Mouse (Mus musculus) heart, embryonic 10.5 days (tissue): ENCODE measurements at regions not wholly inside any gene's neighbourhood (a gene's known extent, or its start where the extent isn't known, plus 50 kb on each side); places are given as distances from the start of the nearest gene placed in this dataset.

Experiments used
- DNase-seq: peaks from one replicate; pipeline ENCODE4 v3.0.0-alpha.2; 2017; ENCODE audit warnings: low spot score
- H3K27ac ChIP-seq: fragments of 300-500 bp; sonication (generic); 2 replicates; pipeline ENCODE4 v1.5.1; 2016; ENCODE audit warnings: mild to moderate bottlenecking
- H3K27me3 ChIP-seq: fragments of 300-500 bp; sonication (generic); 2 replicates; pipeline ENCODE4 v1.6.1; 2016; ENCODE audit warnings: mild to moderate bottlenecking; ENCODE audit not compliant: poor library complexity, insufficient read depth, severe bottlenecking
- H3K36me3 ChIP-seq: fragments of 300-500 bp; sonication (generic); 2 replicates; pipeline ENCODE4 v1.6.1; 2016; ENCODE audit warnings: mild to moderate bottlenecking, moderate library complexity
- H3K4me1 ChIP-seq: fragments of 300-500 bp; sonication (generic); 2 replicates; pipeline ENCODE4 v1.6.1; 2016; ENCODE audit warnings: mild to moderate bottlenecking
- H3K4me3 ChIP-seq: fragments of 300-500 bp; sonication (generic); 2 replicates; pipeline ENCODE4 v1.5.1; 2016; ENCODE audit warnings: mild to moderate bottlenecking, moderate library complexity
- H3K9me3 ChIP-seq: fragments of 300-500 bp; sonication (generic); 2 replicates; pipeline ENCODE4 v1.6.1; 2016; ENCODE audit warnings: mild to moderate bottlenecking, moderate library complexity
- WGBS: fragments of 180-500 bp; shearing (Covaris S2); methylation state at CpG from one replicate; pipeline ENCODE4 v1.1.7; 2016; 5-methylcytosine and 5-hydroxymethylcytosine counted together

- WGBS, result 74% methylated on average over 4 of the region's 4 CpGs
- Histone ChIP-seq H3K27ac (no peak overlapping the region), H3K4me3 (no peak overlapping the region), H3K27me3 (no peaks in the 10 kb centered on the region), H3K9me3 (no peaks in the 10 kb centered on the region), H3K36me3 (no peaks in the 10 kb centered on the region), H3K4me1 (no peaks in the 10 kb centered on the region)
- no peak for DNase-seq
Observed at GRCm38 (mm10) chr4:75801870-75802269, 523.8 kb upstream of the Dmac1 start.

- WGBS, result 84% methylated on average over 4 of the region's 4 CpGs
- Histone ChIP-seq H3K36me3 (no peaks in the 10 kb centered on the region), H3K27me3 (no peaks in the 10 kb centered on the region), H3K4me1 (no peaks in the 10 kb centered on the region), H3K9me3 (no peaks in the 10 kb centered on the region), H3K4me3 (no peak overlapping the region), H3K27ac (no peak overlapping the region)
- no peak for DNase-seq
Observed at GRCm38 (mm10) chr4:75801156-75801555, 523.1 kb upstream of the Dmac1 start.

DNA sequence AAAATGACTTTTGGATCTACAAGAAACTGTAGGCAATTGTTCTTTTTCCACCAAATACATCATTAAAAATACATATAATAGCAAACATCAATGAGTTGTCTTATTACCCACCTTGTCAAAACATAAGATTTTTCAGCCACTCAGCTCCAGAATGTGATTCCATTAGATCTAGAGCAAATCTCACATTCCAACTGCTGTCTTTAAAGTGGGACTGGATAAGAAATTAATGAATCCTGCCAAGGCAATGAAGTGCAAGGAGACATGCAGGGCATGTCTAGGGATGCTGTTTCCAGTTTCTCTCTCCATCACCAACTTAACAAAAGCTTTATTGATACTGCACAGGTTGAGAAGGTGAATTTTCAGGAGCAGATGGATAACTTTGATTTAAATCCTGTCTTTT, 513.7 kb upstream of the Dmac1 start:
- Histone ChIP-seq H3K27me3 (no peaks in the 10 kb centered on the region), H3K9me3 (no peaks in the 10 kb centered on the region), H3K27ac (no peak overlapping the region), H3K4me3 (no peak overlapping the region), H3K36me3 (no peaks in the 10 kb centered on the region), H3K4me1 (no peaks in the 10 kb centered on the region)
- no peak for DNase-seq

- Histone ChIP-seq H3K9me3 (no peaks in the 10 kb centered on the region), H3K36me3 (no peaks in the 10 kb centered on the region), H3K4me3 (no peak overlapping the region), H3K27me3 (no peaks in the 10 kb centered on the region), H3K27ac (no peak overlapping the region), H3K4me1 (no peaks in the 10 kb centered on the region)
- 70% methylated on average over 1 of the region's 1 CpGs for WGBS
- no peak for DNase-seq
Observed at GRCm38 (mm10) chr4:75790920-75791589, 513.0 kb upstream of the Dmac1 start.

GRCm38 (mm10) chr4:75787405-75787804, 509.3 kb upstream of the Dmac1 start:
- Histone ChIP-seq H3K36me3 (no peaks in the 10 kb centered on the region), H3K27me3 (no peaks in the 10 kb centered on the region), H3K9me3 (no peaks in the 10 kb centered on the region), H3K4me1 (no peaks in the 10 kb centered on the region), H3K4me3 (no peak overlapping the region), H3K27ac (no peak overlapping the region)
- WGBS, result 76% methylated on average over 3 of the region's 3 CpGs
- no peak for DNase-seq

DNA sequence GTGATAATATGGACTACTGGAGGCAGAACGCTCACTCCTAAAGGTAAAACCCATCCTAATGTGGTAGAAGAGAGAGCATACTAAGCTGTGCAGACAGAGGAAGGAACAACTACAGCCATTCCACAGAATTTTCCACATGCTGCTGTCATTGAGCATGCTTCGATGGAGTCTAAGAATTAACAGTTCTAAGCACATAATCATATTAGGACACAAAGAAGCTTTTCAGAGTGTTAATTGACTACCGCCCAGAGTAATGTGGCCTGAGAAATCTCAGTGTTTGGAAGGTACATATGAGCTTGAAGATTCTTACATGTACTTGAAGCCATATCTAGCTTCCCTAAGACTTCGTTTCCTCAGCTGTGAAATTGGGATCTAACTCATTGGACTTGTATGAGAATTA, 508.3 kb upstream of the Dmac1 start:
- H3K27ac ChIP-seq, result no peak overlapping the region
- 88% methylated on average over 4 of the region's 4 CpGs for WGBS
- H3K9me3 ChIP-seq, result no peaks in the 10 kb centered on the region
- DNase-seq, result no peak
- no peaks in the 10 kb centered on the region for H3K36me3 ChIP-seq
- no peaks in the 10 kb centered on the region for H3K27me3 ChIP-seq
- no peak overlapping the region for H3K4me3 ChIP-seq
- no peaks in the 10 kb centered on the region for H3K4me1 ChIP-seq

GRCm38 (mm10) chr4:75779492-75779891, 501.4 kb upstream of the Dmac1 start:
- no peak overlapping the region for H3K4me3 ChIP-seq
- no peak overlapping the region for H3K27ac ChIP-seq
- no peaks in the 10 kb centered on the region for H3K9me3 ChIP-seq
- 74% methylated on average over 1 of the region's 1 CpGs for WGBS
- H3K36me3 ChIP-seq, result no peaks in the 10 kb centered on the region
- no peaks in the 10 kb centered on the region for H3K4me1 ChIP-seq
- no peaks in the 10 kb centered on the region for H3K27me3 ChIP-seq
- no peak for DNase-seq

DNA sequence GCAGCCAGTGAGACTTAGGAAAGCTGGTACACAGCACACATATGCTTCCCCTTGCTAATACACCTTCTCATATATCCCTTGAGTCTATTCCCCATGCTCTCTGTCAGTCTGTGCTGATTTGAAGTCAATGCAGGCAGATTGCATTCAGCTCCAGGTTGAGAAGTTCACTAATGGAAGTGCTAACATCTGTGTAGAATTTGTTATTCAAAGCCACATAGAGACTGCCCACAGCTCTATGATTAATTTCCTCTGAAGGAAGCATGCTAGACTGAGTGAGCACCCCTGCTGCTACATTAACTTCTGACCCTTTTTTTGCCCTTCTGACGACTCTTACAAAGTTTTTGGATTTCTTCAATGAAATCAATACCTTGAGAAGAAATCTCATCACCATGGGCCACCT, 486.0 kb upstream of the Dmac1 start:
- no peak overlapping the region for H3K4me3 ChIP-seq
- no peaks in the 10 kb centered on the region for H3K27me3 ChIP-seq
- H3K36me3 ChIP-seq, result no peaks in the 10 kb centered on the region
- no peaks in the 10 kb centered on the region for H3K9me3 ChIP-seq
- H3K4me1 ChIP-seq, result no peaks in the 10 kb centered on the region
- WGBS, result 46% methylated on average over 1 of the region's 1 CpGs
- H3K27ac ChIP-seq, result no peak overlapping the region
- DNase-seq, result no peak

GRCm38 (mm10) chr4:75744605-75745004, 466.5 kb upstream of the Dmac1 start:
- 70% methylated on average over 6 of the region's 6 CpGs for WGBS

GRCm38 (mm10) chr4:75741585-75741984, 463.5 kb upstream of the Dmac1 start:
- DNase-seq, result no peak

More at GRCm38 (mm10) chr4:75744605-75745004, 466.5 kb upstream of the Dmac1 start:
- Histone ChIP-seq H3K4me1 (no peaks in the 10 kb centered on the region), H3K9me3 (no peaks in the 10 kb centered on the region), H3K4me3 (no peak overlapping the region), H3K27me3 (no peaks in the 10 kb centered on the region), H3K27ac (no peak overlapping the region), H3K36me3 (no peaks in the 10 kb centered on the region)
- no peak for DNase-seq

GRCm38 (mm10) chr4:75730798-75731400, 452.8 kb upstream of the Dmac1 start:
- Histone ChIP-seq H3K4me1 (0 out of 2 replicates have a peak, but pooled peaks cover 6% of the 10 kb centered on the region), H3K27ac (no peak overlapping the region), H3K36me3 (no peaks in the 10 kb centered on the region), H3K4me3 (no peak overlapping the region), H3K27me3 (no peaks in the 10 kb centered on the region), H3K9me3 (no peaks in the 10 kb centered on the region)
- no peak for DNase-seq
- 49% methylated on average over 3 of the region's 3 CpGs for WGBS

More at GRCm38 (mm10) chr4:75741585-75741984, 463.5 kb upstream of the Dmac1 start:
- Histone ChIP-seq H3K27me3 (no peaks in the 10 kb centered on the region), H3K36me3 (no peaks in the 10 kb centered on the region), H3K27ac (no peak overlapping the region), H3K4me3 (no peak overlapping the region), H3K4me1 (no peaks in the 10 kb centered on the region), H3K9me3 (no peaks in the 10 kb centered on the region)

DNA sequence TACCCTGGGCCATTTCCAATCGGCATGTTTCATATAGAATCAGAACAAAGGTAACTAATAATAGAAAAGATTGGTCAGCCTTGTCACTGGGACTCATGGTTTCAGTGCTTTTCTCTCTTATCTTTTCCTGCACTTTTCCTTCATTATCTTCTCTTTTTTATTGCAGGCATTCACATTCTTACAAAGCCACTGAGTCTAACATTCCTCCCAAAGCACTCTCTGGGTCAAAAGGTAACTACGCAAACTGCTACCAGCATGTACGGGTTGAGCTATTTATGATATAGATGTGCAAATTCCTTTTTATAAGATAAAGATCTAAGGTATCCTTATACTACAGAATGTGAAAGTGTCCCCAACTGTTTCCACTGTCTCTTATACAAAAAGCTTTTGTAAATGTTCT, 436.5 kb upstream of the Dmac1 start:
- no peaks in the 10 kb centered on the region for H3K36me3 ChIP-seq
- no peak for DNase-seq
- H3K27ac ChIP-seq, result no peak overlapping the region
- H3K9me3 ChIP-seq, result 0 out of 2 replicates have a peak, but pooled peaks cover 6% of the 10 kb centered on the region
- 90% methylated on average over 3 of the region's 3 CpGs for WGBS
- H3K4me3 ChIP-seq, result no peak overlapping the region
- H3K27me3 ChIP-seq, result no peaks in the 10 kb centered on the region
- no peaks in the 10 kb centered on the region for H3K4me1 ChIP-seq

DNA sequence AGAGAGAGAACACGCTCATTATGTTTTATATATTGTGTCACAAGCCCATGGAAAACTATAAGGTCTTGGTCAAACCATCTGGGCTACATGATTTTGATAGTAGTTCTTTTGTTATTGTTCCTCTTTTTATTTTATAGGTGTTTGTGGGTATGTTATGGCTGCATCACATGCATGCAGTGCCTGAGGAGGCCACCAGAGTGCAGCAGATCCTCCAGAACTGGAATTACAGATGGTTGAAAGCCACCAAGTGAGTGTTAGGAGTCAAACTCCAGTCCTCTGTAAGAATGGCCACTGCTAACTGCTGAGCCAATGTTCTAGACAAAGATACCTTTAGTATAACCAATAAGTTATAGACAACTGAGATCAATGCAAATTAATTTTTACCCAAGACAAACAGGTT, 435.9 kb upstream of the Dmac1 start:
- H3K36me3 ChIP-seq, result no peaks in the 10 kb centered on the region
- no peaks in the 10 kb centered on the region for H3K4me1 ChIP-seq
- 0 out of 2 replicates have a peak, but pooled peaks cover 6% of the 10 kb centered on the region for H3K9me3 ChIP-seq
- WGBS, result 79% methylated on average over 1 of the region's 1 CpGs
- H3K27me3 ChIP-seq, result no peaks in the 10 kb centered on the region
- no peak for DNase-seq
- H3K27ac ChIP-seq, result no peak overlapping the region
- H3K4me3 ChIP-seq, result no peak overlapping the region
